Mouse (Mus musculus) liver, postnatal 0 days (tissue): ENCODE results near the gene Cd160.

Experiments
- CTCF ChIP-seq: sonication (generic); IDR thresholded peaks from 2 replicates; pipeline ENCODE4 v1.5.1; 2016; ENCODE audit warnings: antibody characterized with exemption, low read depth
- EP300 ChIP-seq: IDR thresholded peaks from 2 replicates; pipeline ENCODE4 v1.6.1; 2016; ENCODE audit warnings: antibody characterized with exemption, low read depth, mild to moderate bottlenecking

- TF ChIP-seq CTCF (no peak), EP300 (no peak)
These were observed 28.9 kb downstream of the Cd160 start for GRCm38 (mm10) chr3:96800254-96800653.
